Mouse (Mus musculus): ENCODE results near the gene Gapvd1.
A peak's percentile ranks its signal among the peaks of the same experiment; 100 is the strongest.
"Not testable (repeated sequence)": the region's sequence is repeated elsewhere in the genome, so short reads cannot be mapped to it uniquely, and the experiment has no call there.

Gapvd1 gene

DNA sequence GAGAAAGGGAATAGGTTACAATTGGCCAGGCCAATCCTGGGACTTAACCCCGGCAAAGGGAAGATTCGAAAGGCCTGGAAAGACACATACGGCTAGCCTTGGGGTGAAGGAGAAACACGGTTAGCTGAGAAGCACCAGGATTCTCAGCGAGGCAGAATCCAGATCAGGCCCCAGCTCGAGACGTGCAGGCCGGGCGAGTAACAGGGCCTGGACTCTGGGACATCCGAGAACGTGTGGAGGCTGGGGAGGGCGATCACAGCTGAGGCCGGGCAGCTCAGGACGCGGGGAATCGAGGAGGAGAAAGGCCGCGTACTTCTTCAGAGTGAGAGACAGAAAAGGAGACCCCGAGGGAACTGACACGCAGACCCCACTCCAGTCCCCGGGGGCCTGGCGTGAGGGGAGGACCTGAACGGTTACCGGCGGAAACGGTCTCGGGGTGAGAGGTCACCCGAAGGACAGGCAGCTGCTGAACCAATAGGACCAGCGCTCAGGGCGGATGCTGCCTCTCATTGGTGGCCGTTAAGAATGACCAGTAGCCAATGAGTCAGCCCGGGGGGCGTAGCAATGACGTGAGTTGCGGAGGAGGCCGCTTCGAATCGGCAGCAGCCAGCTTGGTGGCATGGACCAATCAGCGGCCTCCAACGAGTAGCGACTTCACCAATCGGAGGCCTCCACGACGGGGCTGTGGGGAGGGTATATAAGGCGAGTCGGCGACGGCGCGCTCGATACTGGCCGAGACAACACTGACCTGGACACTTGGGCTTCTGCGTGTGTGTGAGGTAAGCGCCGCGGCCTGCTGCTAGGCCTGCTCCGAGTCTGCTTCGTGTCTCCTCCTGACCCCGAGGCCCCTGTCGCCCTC is 16.6 kb upstream of the Gapvd1 start, which contains the start of gene Hspa5:
Hspa5 (plus strand) TSS at position 603 of the 859 bp plus-strand sequence.
- peak; percentile 98 for DNase-seq (ENCODE audit: low spot score)

DNA sequence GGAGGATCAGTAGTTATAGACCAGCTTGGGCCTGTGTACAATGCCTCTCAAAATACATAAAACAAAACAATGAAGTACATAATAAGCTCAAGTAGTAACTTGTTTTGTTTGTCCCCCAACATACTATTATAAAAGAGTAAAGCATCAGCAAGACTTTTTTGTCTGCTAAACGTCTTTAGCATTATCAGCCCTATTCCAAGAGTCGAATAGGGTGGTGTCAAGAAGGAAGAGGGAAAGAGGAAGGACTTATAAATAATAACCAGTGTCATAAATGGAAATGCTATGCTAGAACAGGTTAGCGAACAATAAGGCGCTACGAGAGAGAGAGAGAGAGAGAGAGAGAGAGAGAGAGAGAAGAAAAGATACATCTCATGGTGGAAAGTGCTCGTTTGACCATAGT is 15.9 kb upstream of the Gapvd1 start:
- no peak for DNase-seq (ENCODE audit: low spot score)

DNA sequence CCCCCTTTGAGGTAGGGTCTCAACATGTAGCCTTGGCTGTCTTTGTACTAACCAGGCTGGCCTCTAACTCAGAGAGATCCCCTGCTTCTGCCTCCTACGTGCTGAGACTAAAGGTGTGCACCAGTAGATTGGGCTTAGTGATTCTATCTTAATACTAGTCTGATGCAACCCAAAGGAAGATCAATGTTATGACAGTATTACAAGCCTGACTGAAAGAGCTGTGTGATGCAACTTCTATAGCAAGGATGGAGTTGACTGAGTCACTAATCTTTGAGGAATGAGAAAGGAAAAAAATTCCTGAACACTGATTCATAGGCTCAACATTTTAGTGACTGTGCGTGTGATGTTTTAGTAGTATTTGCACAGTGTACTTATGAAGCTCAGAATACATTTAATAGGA is 15.0 kb upstream of the Gapvd1 start:
- DNase-seq (ENCODE audit: low spot score): no peak

DNA sequence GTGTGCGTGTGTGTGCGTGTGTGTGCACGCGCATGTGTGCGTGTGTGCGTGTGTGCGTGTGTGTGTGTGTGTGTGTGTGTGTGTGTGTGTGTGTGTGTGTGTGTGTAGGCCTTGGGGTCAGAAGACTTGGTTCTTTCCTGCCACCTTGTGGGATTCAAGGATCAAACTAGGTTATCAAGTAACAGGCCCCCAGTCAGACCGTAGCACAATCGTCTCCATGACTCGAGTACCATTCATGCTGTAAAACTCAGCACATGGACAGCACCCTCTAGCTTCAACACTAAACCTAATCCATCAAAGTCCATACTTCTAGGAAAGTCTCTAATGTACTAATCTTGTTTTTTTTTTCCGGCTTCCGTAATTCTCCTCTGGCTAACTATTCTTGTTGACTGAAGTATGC is 9.8 kb upstream of the Gapvd1 start:
- no peak for DNase-seq (ENCODE audit: low spot score)

DNA sequence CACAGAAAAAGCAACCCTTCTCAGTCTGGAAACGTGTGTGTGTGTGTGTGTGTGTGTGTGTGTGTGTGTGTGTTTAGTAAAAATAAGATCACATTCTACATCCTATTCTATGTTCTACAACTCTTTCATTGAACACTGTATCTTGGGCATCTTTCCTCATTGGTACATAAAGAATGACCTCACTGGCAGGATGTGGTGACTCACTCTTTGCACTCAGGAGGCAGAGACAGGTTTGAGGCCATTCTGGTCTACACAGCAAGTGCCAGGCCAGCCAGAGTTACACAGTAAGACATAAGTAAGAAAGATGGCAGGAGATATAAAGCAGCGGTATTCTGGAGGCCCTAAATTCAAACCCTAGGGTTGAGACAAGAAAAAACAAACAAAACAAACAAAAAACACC is 7.8 kb upstream of the Gapvd1 start:
- no peak for DNase-seq (ENCODE audit: low spot score)

DNA sequence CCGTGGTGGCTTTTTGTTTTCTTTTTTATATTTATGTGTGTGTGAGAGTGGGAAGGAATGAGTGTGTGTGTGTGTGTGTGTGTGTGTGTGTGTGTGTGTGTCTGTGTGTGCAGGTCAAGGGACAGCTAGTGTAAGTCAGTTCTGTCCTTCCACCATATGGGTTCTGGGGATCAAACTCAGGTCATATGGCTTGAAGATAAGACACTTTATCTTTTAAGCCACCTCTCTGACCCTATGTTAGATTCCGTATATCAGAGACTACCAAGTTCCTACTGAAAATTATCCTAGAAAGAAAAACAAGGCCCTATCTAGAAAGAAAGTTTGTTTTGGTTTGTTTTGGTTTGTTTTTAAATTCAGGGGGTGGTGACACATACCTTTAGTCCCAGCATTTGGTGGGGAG is 7.1 kb upstream of the Gapvd1 start:
- DNase-seq (ENCODE audit: low spot score): no peak

DNA sequence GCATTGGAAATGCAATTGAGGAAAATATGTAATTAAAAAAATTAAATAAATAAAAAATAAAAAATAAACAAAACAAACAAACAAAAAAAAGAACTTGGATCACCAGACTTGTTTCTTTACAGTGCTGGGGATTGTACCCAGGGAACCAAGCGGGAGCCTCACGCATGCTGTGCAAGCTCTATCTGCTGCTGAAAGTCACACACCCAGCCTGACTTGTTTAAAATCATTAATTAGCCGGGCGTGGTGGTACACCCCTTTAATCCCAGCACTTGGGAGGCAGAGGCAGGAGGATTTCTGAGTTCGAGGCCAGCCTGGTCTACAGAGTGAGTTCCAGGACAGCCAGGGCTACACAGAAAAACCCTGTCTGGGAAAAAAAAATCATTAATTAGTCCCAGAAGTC is 6.2 kb upstream of the Gapvd1 start:
- not testable (repeated sequence) for DNase-seq (ENCODE audit: low spot score)

DNA sequence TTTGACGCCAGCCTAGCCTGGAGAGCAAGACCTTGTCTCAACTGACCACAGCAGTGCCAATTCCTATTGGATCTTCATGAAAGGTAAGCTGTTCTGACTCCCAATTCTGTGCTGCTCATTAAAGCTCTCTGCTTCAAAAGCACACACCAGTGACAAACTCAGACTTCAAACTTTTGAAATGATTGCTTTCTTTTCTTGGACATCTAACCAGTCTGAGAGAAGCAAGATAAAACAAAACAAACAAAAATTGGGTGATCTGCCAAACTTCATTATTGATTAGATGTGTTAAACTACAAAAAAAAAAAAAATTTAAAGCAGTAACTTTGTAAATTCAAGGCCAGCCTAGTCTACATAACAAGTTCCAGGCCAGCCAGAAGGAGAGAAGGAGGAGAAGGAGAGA is 2.3 kb upstream of the Gapvd1 start:
- DNase-seq (ENCODE audit: low spot score): no peak

DNA sequence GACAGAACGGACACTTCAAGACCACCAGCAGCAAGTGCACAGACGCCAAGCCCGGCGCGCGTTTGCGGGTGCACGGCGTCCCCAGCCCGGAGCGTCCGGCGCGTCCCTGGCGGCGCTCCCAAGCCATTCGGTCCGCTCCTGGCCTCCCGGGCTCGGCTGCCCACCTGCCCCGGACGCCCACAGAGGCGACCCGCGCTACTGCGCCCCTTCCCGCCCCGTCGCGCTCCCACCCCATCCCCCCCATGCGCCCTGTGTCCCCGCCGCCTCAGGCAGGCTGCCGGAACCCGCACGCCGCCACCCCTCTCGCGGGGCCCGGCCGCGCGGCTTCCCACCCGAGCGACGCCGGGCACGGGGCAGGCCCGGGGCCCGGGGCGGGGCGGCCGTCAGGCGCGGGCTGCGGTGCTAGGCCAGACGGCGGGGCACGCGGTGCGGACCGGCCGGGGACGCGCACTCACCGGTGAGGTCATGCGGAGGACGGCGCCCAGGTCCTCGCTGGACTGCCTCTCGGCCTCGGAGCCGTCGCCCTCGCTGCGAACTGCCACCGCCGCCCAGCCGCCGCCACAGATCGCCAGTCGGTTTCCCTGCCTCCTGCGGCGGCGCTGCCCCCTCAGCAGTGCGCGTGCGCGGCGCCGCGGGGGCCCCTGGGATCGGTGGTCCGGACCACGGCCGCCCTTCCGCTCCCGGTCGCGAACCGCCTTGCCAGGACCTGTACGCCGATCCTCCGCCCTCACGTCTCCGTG is 1.1 kb downstream of the Gapvd1 start:
- peak; percentile 82 for DNase-seq (ENCODE audit: low spot score)

DNA sequence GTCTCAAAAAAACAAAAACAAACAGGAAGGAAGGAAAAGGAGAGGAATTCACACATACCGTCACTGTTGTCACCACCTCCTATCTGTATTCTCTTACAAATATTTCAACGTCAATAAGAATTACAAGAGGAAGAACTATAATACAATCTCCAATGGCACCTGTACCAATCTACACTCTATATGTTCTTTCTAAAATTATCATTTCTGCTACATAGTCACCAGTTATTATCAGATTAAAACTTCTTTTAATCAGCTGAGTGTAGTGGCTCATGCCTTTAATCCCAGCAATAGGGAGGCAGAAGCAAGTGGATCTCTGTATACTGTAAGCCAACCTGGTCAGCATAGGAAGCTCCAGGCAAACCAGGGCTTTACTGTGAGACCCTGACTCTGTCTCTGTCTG is 4.8 kb downstream of the Gapvd1 start:
- no peak for DNase-seq (ENCODE audit: low spot score)

DNA sequence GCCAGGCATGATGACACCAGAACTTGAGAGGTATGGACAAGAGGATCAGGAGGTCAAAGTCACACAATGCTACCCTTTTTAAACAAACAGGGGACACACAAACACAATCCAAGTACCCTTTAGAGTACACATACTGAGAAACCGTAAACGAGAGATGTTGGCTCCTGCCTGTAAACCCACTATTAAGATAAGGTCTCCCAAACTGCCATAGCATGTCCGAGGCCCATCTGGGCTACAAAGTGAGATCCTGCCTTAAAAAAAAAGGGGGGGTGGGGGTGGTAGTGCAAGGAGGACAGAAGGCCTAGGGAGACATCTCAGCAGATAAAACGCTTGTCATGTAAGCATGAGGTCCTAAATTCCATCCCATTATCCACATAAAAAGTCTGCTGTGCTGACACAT is 6.6 kb downstream of the Gapvd1 start:
- no peak for DNase-seq (ENCODE audit: low spot score)

DNA sequence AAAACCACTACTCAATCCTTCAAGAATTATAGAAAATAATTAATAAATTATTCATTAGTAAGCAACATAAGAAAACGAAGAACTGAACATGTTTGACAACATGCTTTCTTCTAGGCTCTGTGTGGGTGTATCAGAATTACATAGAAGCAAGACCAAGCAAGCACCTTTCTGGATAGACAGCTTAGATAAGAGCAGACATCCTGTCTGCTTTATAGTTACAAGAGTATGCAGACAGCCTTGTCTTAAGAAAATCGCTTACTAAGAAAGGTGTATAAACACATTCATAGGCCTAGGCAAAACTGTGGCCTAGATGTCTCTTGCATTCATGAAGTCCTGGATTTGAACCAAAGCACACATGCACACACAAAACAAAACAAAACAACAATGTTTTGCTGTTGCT is 9.4 kb downstream of the Gapvd1 start:
- no peak for DNase-seq (ENCODE audit: low spot score)

DNA sequence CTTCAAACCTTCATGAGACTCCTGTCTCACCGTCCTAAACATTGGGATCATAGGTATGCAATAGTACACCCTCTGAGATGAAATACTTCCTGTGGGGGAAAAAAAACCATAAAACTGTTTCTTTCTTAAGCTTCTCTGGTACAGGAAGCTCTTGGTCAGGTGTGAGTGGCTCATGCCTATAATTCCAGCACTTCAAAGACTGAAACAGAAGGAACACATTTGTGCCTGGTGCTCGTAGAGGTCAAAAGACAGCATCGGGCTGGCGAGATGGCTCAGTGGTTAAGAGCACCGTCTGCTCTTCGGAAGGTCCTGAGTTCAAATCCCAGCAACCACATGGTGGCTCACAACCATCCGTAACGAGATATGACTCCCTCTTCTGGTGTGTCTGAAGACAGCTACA is 10.6 kb downstream of the Gapvd1 start:
- DNase-seq (ENCODE audit: low spot score): no peak

DNA sequence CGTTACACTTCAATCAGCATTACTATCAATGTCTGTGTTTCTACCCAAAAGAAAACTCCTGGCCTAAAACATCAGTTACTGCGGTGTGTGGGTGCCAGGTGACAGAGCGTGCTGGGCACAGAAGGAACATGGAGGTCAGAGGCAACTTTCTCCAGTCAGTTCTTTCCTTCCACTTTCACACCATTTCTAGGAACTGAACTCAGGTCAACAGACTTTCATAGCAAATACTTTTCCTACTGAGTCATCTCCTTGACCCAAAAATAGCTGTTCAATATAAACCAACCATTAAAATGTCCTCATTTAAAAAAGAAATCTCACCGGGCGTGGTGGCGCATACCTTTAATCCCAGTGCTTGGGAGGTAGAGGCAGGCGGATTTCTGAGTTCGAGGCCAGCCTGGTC is 12.4 kb downstream of the Gapvd1 start:
- DNase-seq (ENCODE audit: low spot score): no peak

DNA sequence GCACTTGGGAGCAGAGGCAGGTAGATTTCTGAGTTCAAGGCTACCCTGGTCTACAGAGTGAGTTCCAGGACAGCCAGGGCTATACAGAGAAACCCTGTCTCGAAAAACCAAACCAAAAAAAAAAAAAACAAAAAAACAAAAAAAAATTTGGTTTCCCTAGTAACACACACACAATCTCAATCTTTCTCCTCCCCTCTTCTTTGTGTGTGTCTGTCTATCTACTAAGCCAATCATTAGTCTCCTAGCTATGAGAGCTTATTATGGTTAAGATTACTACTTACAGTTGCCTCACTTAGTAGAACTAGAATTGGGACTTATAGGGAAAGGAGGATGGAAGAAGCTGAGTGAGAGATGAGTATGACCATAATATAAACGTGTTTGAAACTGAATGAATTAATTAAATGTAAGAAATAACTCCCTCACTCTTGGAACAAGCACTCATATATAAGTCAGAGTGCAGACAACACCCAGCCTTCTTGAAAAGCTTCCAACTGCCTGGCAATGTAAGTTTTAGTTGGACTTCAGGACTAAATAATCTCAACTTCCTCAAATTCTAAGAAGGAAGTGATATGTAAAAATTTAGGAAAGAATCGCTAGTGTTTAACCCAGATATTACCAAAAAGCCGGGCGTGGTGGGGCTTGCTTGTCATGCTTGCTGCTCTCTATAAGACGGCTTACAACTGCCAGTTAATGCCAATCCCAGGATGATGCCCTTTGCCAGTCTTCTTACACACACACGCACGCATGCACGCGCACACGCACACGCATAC is 13.5 kb downstream of the Gapvd1 start:
- no peak for DNase-seq (ENCODE audit: low spot score)

DNA sequence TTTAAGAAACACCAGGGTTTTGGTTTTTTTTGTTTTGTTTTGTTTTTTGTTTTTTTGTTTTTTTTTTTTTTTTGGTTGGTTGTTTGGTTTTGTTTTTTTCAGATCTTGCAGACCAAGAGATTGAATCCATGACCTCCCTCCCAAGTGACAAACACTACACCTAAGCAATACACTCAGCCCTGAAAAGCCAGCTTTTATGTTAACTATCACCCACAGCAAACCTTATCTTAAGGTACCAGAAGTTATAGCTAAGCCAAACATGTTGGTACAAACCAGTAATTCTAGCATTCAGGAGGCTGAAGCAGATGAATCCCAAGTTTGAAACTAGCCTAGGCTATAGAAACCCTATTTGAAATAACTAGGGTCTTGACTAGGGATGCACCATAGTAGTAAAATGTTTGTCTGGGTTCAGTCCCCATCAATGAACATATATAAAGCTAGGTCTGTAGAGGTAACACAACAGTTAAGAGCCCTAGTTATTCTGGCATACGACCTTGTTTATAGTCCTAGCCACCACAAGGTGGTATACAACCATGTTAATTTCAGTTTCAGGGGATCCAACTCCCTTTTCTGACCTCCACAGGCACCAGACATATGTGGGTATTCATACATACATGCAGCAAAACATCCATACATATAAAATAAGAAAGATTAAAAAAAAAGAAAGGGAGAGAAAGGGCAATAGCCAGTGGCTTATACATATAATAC is 15.2 kb downstream of the Gapvd1 start:
- DNase-seq (ENCODE audit: low spot score): no peak

DNA sequence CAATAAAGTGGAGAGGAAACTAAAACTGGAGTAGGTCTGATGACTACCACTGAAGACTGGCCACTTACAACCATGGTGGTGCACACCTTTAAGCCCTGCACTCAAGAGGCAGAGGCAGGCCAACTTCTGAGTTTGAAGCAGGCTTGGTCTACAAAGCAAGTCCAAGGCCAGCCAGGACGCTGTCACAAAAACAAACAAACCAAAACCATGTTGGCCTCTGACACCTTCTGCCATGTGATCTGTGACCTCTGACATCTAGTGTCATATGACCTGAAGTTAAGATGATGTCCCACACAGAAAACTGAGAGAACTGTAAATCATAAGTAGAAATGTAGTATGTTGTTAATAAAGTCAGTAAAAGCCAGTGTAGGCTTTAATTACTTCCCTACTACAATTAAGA is 17.1 kb downstream of the Gapvd1 start:
- no peak for DNase-seq (ENCODE audit: low spot score)

DNA sequence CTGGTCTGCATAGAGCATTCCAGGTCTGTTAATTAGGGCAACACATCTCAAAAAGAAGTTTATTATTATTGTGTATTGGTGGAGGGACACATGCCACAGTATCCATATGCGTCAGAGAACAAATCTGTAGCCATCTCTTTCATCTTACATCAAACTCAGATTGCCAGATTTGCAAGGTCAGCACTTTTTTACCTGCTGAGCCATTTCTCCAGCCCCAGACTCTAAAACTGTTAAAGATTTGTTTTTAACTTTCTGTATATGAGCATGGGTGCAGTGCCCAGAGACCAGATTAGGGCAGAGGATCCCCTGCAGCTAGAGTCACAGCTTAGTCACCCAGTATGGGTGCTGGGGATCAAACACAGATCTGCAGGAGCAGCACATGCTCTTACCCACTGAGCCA is 18.4 kb downstream of the Gapvd1 start:
- no peak for DNase-seq (ENCODE audit: low spot score)

DNA sequence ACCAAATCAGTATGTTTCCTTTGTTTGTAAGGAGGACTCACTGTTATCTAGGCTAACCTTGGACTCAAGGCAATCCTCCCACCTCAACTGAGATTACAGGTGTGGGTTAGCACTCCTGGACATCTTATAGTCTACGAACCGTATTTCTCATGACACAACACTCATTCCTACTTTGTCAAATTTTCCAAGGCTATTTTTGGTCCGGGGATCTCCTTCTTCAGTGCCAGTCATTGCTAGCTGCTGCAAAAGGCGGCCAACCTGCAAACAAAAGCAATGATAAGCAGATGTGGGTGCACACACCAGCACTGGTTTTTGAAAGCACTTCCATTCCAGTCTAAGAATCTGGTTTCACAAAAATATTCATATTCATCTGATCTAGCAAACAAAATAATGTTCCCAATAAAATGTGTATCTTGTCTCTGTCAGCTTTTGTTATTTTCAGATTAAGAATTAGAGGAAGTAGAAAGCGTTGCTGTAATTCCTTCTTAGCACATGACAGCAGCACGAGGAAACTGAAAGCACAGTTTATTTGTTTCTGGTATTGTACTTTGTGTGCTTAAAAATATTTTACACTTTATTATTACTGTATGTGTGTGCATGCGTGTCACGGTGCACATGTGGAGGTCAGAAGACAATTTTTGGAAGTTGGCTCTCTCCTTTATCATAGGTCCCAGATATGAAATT is 27.8 kb downstream of the Gapvd1 start:
- DNase-seq (ENCODE audit: low spot score): no peak

DNA sequence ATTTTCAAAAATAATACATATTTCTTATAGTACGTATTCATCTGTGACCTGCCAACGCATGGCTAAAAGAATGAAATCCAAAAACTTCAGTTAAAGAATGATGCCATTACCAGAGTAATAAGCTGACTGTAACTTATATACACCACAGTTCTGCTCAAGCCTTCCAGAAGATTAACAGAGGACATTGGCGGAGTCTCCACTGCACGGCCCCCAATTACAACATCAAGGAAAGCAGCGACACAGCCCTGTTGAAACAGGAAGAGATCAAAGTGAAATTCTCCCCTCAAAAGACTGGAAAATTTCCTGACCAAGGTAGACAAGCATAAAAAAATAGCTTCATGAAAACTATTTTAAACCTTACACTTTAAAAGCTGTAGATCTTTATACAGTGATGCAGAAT is 29.8 kb downstream of the Gapvd1 start:
- no peak for DNase-seq (ENCODE audit: low spot score)

DNA sequence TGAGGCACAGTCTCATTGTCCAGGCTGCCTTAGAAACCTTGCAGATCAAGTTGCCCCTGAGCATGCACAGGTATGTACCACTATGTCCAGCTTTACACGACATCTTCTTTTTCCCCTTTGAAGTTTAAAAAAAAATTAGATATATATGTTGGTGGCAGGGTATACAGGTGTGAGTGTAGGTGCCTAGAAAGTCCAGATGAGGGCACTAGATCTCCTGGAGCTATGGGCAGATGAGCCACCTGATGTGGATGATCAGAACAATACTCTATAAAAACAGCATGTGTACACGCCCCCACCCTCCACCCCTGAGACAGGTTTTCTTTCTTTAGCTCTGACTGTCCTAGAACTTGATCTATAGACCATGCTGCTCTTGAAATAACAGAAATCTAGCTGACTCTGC is 36.8 kb downstream of the Gapvd1 start:
- DNase-seq (ENCODE audit: low spot score): no peak

DNA sequence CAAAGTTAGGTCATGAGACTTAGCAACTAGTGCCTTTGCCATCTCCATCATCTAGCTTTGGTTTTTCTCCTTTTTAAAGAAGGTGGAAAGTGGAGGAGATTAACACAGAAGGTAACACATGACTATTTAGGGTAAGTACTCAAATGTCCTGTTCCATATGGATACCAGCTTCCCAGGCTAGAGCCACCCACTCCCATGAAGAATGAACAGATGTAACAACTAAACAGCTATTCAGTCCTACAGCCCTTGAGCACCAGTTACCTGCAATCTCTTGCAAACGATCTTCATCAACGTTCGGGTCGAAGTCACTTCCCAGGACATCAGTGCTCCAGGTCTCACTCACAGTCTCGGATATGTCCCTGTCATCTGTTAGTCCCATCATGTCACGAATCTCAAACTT is 43.1 kb downstream of the Gapvd1 start:
- no peak for DNase-seq (ENCODE audit: low spot score)
